Mouse (Mus musculus): ENCODE data around the gene Naga.
A peak's percentile ranks its signal among the peaks of the same experiment; 100 is the strongest.

The Naga gene

GRCm38 (mm10) chr15:82354126-82354945, 15.6 kb upstream of the Naga start, which contains the start of gene Ndufa6:
TSS of gene Ndufa6 (minus strand) at chr15:82354322.
- peak; percentile 98 for DNase-seq (ENCODE audit: low spot score)

GRCm38 (mm10) chr15:82353745-82354113, 15.0 kb upstream of the Naga start:
- DNase-seq (ENCODE audit: low spot score), result no peak

GRCm38 (mm10) chr15:82353078-82353744, 14.5 kb upstream of the Naga start:
- DNase-seq (ENCODE audit: low spot score), result peak; percentile 31

GRCm38 (mm10) chr15:82351480-82351879, 12.8 kb upstream of the Naga start:
- no peak for DNase-seq (ENCODE audit: low spot score)

GRCm38 (mm10) chr15:82350349-82350748, 11.6 kb upstream of the Naga start:
- no peak for DNase-seq (ENCODE audit: low spot score)

- no peak for DNase-seq (ENCODE audit: low spot score)
Observed at GRCm38 (mm10) chr15:82348999-82349341, 10.2 kb upstream of the Naga start.

GRCm38 (mm10) chr15:82348258-82348998, 9.7 kb upstream of the Naga start:
- no peak for DNase-seq (ENCODE audit: low spot score)

- DNase-seq (ENCODE audit: low spot score), result no peak
Observed at GRCm38 (mm10) chr15:82347852-82348251, 9.1 kb upstream of the Naga start.

GRCm38 (mm10) chr15:82347303-82347676, 8.6 kb upstream of the Naga start:
- no peak for DNase-seq (ENCODE audit: low spot score)

GRCm38 (mm10) chr15:82346580-82347302, 8.0 kb upstream of the Naga start:
- DNase-seq (ENCODE audit: low spot score), result no peak

- peak; percentile 99 for DNase-seq (ENCODE audit: low spot score)
Observed at GRCm38 (mm10) chr15:82345820-82346470, 7.2 kb upstream of the Naga start.

GRCm38 (mm10) chr15:82344971-82345370, 6.2 kb upstream of the Naga start:
- peak; percentile 27 for DNase-seq (ENCODE audit: low spot score)

GRCm38 (mm10) chr15:82343368-82344287, 4.9 kb upstream of the Naga start:
- DNase-seq (ENCODE audit: low spot score), result no peak

- peak; percentile 41 for DNase-seq (ENCODE audit: low spot score)
Observed at GRCm38 (mm10) chr15:82342543-82342935, 3.8 kb upstream of the Naga start.

GRCm38 (mm10) chr15:82341675-82342542, 3.2 kb upstream of the Naga start:
- DNase-seq (ENCODE audit: low spot score), result peak; percentile 94

GRCm38 (mm10) chr15:82341036-82341501, 2.3 kb upstream of the Naga start:
- peak; percentile 72 for DNase-seq (ENCODE audit: low spot score)

- DNase-seq (ENCODE audit: low spot score), result peak; percentile 71
Observed at GRCm38 (mm10) chr15:82340414-82341035, 1.8 kb upstream of the Naga start.

GRCm38 (mm10) chr15:82339634-82340254, 1.0 kb upstream of the Naga start:
- peak; percentile 40 for DNase-seq (ENCODE audit: low spot score)

Data from c-Kit-positive CD71-positive TER-119-positive erythroid progenitor cells, embryonic 14.5 days (primary cell).